Mouse (Mus musculus): ENCODE results near the gene Actc1. TPM values are rescaled to one million over a fixed set of nuclear protein-coding genes. Genes with fewer than 3 reads are reported as not detected.

Gene Actc1
- polyA plus RNA-seq, 1 experiment: 0.06 TPM

DNA sequence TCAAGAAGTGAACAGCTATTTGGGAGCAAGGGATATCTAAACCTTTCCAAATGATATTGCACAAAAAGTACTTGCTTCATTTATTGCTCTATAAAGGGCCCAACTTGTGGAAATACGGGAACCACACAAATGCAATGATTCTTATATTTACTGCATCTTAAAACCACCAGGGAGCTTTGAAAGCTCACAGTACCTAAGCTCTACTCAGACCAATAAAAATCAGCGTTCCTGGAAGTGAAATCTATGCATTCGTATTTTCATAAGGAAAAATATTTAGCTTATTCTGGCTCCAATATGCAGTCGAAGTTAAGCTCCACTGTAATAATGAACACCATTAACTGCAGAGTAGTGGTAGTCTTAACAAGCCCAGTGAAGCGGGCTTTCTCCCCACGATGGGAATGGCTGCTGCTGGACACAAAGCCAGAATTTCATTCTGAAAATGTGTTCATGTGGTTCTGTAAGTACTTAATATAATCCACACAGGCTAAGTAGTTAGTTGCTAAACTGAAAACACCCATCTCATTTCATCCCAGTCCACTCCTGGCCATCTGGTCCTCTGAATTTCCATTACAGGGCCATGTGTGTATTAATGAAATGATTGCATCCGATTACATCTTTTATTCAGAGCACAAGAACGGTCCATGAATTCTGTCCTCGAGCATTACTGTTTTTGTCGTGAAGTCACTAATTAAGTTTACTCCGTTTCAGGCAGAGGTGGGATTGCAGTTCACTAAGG is 33.7 kb downstream of the Actc1 start:
- H3K27ac ChIP-seq (ENCODE audit: insufficient read depth, low read length): no peak overlapping the region
- no peak overlapping the region for H3K4me3 ChIP-seq (ENCODE audit: insufficient read depth, low read length)
- no peak for TF ChIP-seq POLR2A (IDR thresholded peaks at IDR 0.05; ENCODE audit: extremely low read depth, insufficient read depth, low read length)
- no peak for TF ChIP-seq CTCF (IDR thresholded peaks at IDR 0.05; ENCODE audit: extremely low read depth, insufficient read depth, low read length)
- no peaks in the 10 kb centered on the region for H3K4me1 ChIP-seq (ENCODE audit: control insufficient read depth, insufficient read depth, low read length)

GRCm38 (mm10) chr2:114018136-114018535 is 35.2 kb downstream of the Actc1 start:
- TF ChIP-seq POLR2A (IDR thresholded peaks at IDR 0.05; ENCODE audit: extremely low read depth, insufficient read depth, low read length): no peak
- TF ChIP-seq CTCF (IDR thresholded peaks at IDR 0.05; ENCODE audit: extremely low read depth, insufficient read depth, low read length): no peak
- Histone ChIP-seq H3K4me1 (ENCODE audit: control insufficient read depth, insufficient read depth, low read length) (no peaks in the 10 kb centered on the region), H3K4me3 (ENCODE audit: insufficient read depth, low read length) (no peak overlapping the region), H3K27ac (ENCODE audit: insufficient read depth, low read length) (no peak overlapping the region)

- Histone ChIP-seq H3K27ac (ENCODE audit: insufficient read depth, low read length) (no peak overlapping the region), H3K4me3 (ENCODE audit: insufficient read depth, low read length) (no peak overlapping the region), H3K4me1 (ENCODE audit: control insufficient read depth, insufficient read depth, low read length) (no peaks in the 10 kb centered on the region)
- TF ChIP-seq POLR2A (IDR thresholded peaks at IDR 0.05; ENCODE audit: extremely low read depth, insufficient read depth, low read length): no peak
- no peak for TF ChIP-seq CTCF (IDR thresholded peaks at IDR 0.05; ENCODE audit: extremely low read depth, insufficient read depth, low read length)
These were observed 38.5 kb downstream of the Actc1 start for GRCm38 (mm10) chr2:114014839-114015238.

GRCm38 (mm10) chr2:114013846-114014245 is 39.5 kb downstream of the Actc1 start:
- peak overlapping the region; percentile 39 for H3K4me3 ChIP-seq (ENCODE audit: insufficient read depth, low read length)
- no peaks in the 10 kb centered on the region for H3K4me1 ChIP-seq (ENCODE audit: control insufficient read depth, insufficient read depth, low read length)
- H3K27ac ChIP-seq (ENCODE audit: insufficient read depth, low read length): no peak overlapping the region
- no peak for TF ChIP-seq POLR2A (IDR thresholded peaks at IDR 0.05; ENCODE audit: extremely low read depth, insufficient read depth, low read length)
- TF ChIP-seq CTCF (IDR thresholded peaks at IDR 0.05; ENCODE audit: extremely low read depth, insufficient read depth, low read length): no peak

- H3K4me3 ChIP-seq (ENCODE audit: insufficient read depth, low read length): peak within 1 kb of the TSS; percentile 39
- no peaks in the 10 kb centered on the region for H3K4me1 ChIP-seq (ENCODE audit: control insufficient read depth, insufficient read depth, low read length)
- no peak within 1 kb of the TSS for H3K27ac ChIP-seq (ENCODE audit: insufficient read depth, low read length)
- TF ChIP-seq CTCF (IDR thresholded peaks at IDR 0.05; ENCODE audit: extremely low read depth, insufficient read depth, low read length) (no peak), POLR2A (IDR thresholded peaks at IDR 0.05; ENCODE audit: extremely low read depth, insufficient read depth, low read length) (no peak)
These were observed 40.0 kb downstream of the Actc1 start, which contains the start of gene Gjd2 for GRCm38 (mm10) chr2:114013295-114013771. TSS of gene Gjd2 (minus strand) at chr2:114013619.

DNA sequence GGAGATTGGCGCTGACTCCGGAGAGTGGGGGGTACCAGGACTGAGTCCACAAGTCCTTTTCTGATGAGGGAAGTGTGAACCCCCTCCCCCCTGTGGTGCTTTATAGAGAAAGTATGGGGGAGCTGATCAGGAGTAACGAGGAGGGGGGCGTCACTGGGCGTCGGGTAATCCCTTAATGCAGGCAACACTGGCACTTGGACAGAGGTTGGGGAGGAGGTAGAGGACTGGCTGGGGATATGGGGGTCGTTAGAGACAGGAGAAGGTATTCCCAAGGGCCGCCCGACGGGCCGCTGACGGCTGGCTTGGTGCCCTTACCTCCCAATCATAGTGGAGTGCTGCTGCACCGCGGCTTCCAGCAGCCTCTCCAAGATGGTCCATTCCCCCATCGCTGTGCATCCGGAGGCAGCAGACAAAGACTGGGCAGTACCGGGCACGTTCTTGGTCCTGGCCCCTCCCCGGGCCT is 40.6 kb downstream of the Actc1 start:
- H3K4me1 ChIP-seq (ENCODE audit: control insufficient read depth, insufficient read depth, low read length): no peaks in the 10 kb centered on the region
- no peak overlapping the region for H3K27ac ChIP-seq (ENCODE audit: insufficient read depth, low read length)
- peak overlapping the region; percentile 39 for H3K4me3 ChIP-seq (ENCODE audit: insufficient read depth, low read length)
- TF ChIP-seq POLR2A (IDR thresholded peaks at IDR 0.05; ENCODE audit: extremely low read depth, insufficient read depth, low read length) (no peak), CTCF (IDR thresholded peaks at IDR 0.05; ENCODE audit: extremely low read depth, insufficient read depth, low read length) (no peak)

GRCm38 (mm10) chr2:114011838-114012237 is 41.5 kb downstream of the Actc1 start:
- H3K4me1 ChIP-seq (ENCODE audit: control insufficient read depth, insufficient read depth, low read length): no peaks in the 10 kb centered on the region
- H3K4me3 ChIP-seq (ENCODE audit: insufficient read depth, low read length): no peak overlapping the region; the same call in 1 of the 2 replicates
- no peak for TF ChIP-seq CTCF (IDR thresholded peaks at IDR 0.05; ENCODE audit: extremely low read depth, insufficient read depth, low read length)
- no peak for TF ChIP-seq POLR2A (IDR thresholded peaks at IDR 0.05; ENCODE audit: extremely low read depth, insufficient read depth, low read length)
- no peak overlapping the region for H3K27ac ChIP-seq (ENCODE audit: insufficient read depth, low read length)

GRCm38 (mm10) chr2:114008321-114008720 is 45.0 kb downstream of the Actc1 start:
- TF ChIP-seq CTCF (IDR thresholded peaks at IDR 0.05; ENCODE audit: extremely low read depth, insufficient read depth, low read length): no peak
- TF ChIP-seq POLR2A (IDR thresholded peaks at IDR 0.05; ENCODE audit: extremely low read depth, insufficient read depth, low read length): no peak
- H3K27ac ChIP-seq (ENCODE audit: insufficient read depth, low read length): no peak overlapping the region
- no peaks in the 10 kb centered on the region for H3K4me1 ChIP-seq (ENCODE audit: control insufficient read depth, insufficient read depth, low read length)
- H3K4me3 ChIP-seq (ENCODE audit: insufficient read depth, low read length): no peak overlapping the region

DNA sequence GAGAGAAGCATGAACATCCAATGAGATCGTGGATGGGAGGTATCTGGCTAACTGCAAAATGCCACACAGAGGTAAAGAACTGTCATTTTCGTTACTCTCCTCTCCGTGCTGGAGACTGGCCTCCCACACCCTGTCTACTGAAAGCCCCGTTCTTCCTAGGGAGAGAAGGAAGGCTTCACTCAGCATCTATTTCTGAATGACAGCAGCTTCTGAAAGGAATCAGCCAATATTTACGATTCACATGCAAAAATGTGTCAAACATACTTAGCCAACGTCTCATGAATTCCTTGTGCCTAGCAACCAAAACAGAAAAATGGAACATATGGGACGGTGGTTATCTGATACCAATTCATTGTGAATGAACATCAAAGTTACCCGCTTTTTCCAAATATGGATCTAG is 55.9 kb downstream of the Actc1 start:
- Histone ChIP-seq H3K4me1 (ENCODE audit: control insufficient read depth, insufficient read depth, low read length) (0 out of 2 replicates have a peak, but pooled peaks cover 2% of the 10 kb centered on the region), H3K4me3 (ENCODE audit: insufficient read depth, low read length) (no peak overlapping the region)
- TF ChIP-seq CTCF (IDR thresholded peaks at IDR 0.05; ENCODE audit: extremely low read depth, insufficient read depth, low read length) (no peak), POLR2A (IDR thresholded peaks at IDR 0.05; ENCODE audit: extremely low read depth, insufficient read depth, low read length) (no peak)

More for the DNA sequence above, 55.9 kb downstream of the Actc1 start:
- H3K27ac ChIP-seq (ENCODE audit: insufficient read depth, low read length): no peak overlapping the region

Other genes with a start within 250 kb of the Actc1 start
- gene Scg5, start 224.4 kb downstream of the Actc1 start, polyA plus RNA-seq (2012; rRNA removed): 394 and 410 TPM in 2 replicates
- 1.3 and 1.8 TPM in 2 replicates for gene Arhgap11a, start 204.9 kb downstream of the Actc1 start, polyA plus RNA-seq (2012; rRNA removed)
- 4.4 and 4.6 TPM in 2 replicates for gene Gjd2, start 39.9 kb downstream of the Actc1 start, polyA plus RNA-seq (2012; rRNA removed)
- gene Aqr, start 133.5 kb upstream of the Actc1 start, polyA plus RNA-seq (2012; rRNA removed): 23.3 and 26.0 TPM in 2 replicates
- 10.2 and 10.8 TPM in 2 replicates for gene Zfp770, start 147.9 kb upstream of the Actc1 start, polyA plus RNA-seq (2012; rRNA removed)

All from cortical plate, adult 2 months (tissue).